Mouse (Mus musculus) forebrain, postnatal 0 days (tissue): ENCODE measurements at regions not wholly inside any gene's neighbourhood (a gene's known extent, or its start where the extent isn't known, plus 50 kb on each side); places are given as distances from the start of the nearest gene placed in this dataset.

Experiments
- ATAC-seq: fragments of 200-750 bp; cut with Nextera tagmentation; 2 replicates; pipeline ENCODE4 v1.8.0; 2017; ENCODE audit warnings: mild to moderate bottlenecking, moderate library complexity
- DNase-seq: peaks from one replicate; pipeline ENCODE4 v3.0.0-alpha.2; 2015
- H3K27ac ChIP-seq: fragments of 300-500 bp; sonication (generic); 2 replicates; pipeline ENCODE4 v1.5.1; 2014; ENCODE audit warnings: low read depth, mild to moderate bottlenecking, antibody characterized with exemption, low read length, moderate library complexity, mixed read lengths
- H3K27me3 ChIP-seq: fragments of 300-500 bp; sonication (generic); 2 replicates; pipeline ENCODE4 v1.6.1; 2014; ENCODE audit warnings: mild to moderate bottlenecking, low read length, mixed read lengths; ENCODE audit not compliant: insufficient read depth
- H3K36me3 ChIP-seq: fragments of 300-500 bp; sonication (generic); 2 replicates; pipeline ENCODE4 v1.6.1; 2014; ENCODE audit warnings: mild to moderate bottlenecking, moderate library complexity; ENCODE audit not compliant: insufficient read depth
- H3K4me1 ChIP-seq: fragments of 300-500 bp; sonication (generic); 2 replicates; pipeline ENCODE4 v1.6.1; 2014; ENCODE audit warnings: antibody characterized with exemption; ENCODE audit not compliant: insufficient read depth
- H3K4me2 ChIP-seq: fragments of 300-500 bp; sonication (generic); 2 replicates; pipeline ENCODE4 v1.6.1; 2014; ENCODE audit warnings: low read depth, mild to moderate bottlenecking, moderate library complexity
- H3K4me3 ChIP-seq: fragments of 300-500 bp; sonication (generic); 2 replicates; pipeline ENCODE4 v1.5.1; 2014; ENCODE audit warnings: low read depth, low read length, mixed read lengths
- H3K9ac ChIP-seq: fragments of 300-500 bp; sonication (generic); 2 replicates; pipeline ENCODE4 v1.6.1; 2014; ENCODE audit warnings: mild to moderate bottlenecking
- H3K9me3 ChIP-seq: fragments of 300-500 bp; sonication (generic); 2 replicates; pipeline ENCODE4 v1.6.1; 2016; ENCODE audit warnings: low read length
- CTCF ChIP-seq: sonication (generic); IDR thresholded peaks from 2 replicates; pipeline ENCODE4 v1.5.1; 2016; ENCODE audit warnings: antibody characterized with exemption, control low read depth, low read depth
- WGBS: fragments of 180-500 bp; shearing (Covaris S2); extraction: QIAGEN DNeasy Blood & Tissue Kit; methylation state at CpG from one replicate; pipeline ENCODE4 v1.1.7; 2014; 5-methylcytosine and 5-hydroxymethylcytosine counted together

DNA sequence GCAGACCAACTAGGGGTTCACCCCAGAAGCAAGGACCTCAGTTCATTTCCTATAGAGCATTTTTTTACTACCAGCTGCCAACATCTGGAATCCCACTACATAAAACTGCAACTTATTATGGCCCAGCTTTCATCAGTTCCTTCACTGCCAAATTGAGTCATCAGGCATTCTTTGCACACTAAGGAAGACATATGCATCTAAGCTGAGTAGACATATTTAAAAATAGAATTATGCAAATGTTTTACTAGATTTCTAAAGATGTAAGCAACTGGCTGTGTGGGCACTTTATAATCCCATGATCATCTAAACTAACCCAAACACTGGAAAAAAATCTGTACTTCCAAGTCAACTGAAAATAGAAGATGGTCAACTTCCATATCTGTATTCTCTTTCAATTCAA, 415.9 kb upstream of the Rarb start:
- DNase-seq (no peak), ATAC-seq (peak; percentile 56)
- no peak for TF ChIP-seq CTCF

DNA sequence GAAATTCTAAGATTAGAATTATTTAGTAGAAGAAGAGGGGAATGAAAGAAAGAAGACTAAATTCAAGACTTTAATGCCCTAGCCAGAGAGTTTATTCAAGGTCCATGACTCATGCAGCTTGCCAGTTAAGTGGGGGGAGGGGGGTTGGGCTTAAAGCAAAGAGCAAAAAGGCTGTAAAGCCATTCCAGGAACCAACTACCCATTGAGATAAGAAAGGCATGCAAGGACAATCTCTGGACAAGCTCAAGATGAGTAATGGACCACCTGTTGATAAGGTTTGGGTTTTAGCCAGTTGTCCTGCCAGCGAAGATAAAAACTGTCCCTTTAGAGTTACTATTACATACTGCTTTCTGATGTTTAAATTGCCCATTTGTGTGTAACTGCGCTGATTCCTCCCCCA, 392.5 kb upstream of the Rarb start:
- no peak for DNase-seq
- Histone ChIP-seq H3K9ac (no peak overlapping the region), H3K27me3 (no peaks in the 10 kb centered on the region), H3K36me3 (no peaks in the 10 kb centered on the region), H3K9me3 (no peaks in the 10 kb centered on the region), H3K4me2 (no peak overlapping the region), H3K27ac (no peak overlapping the region), H3K4me3 (no peak overlapping the region), H3K4me1 (no peaks in the 10 kb centered on the region)
- 95% methylated on average over 2 of the region's 2 CpGs for WGBS
- TF ChIP-seq CTCF: no peak
- ATAC-seq: no peak

More for the DNA sequence above, 415.9 kb upstream of the Rarb start:
- H3K27ac ChIP-seq: no peak overlapping the region
- H3K4me3 ChIP-seq: no peak overlapping the region
- H3K27me3 ChIP-seq: no peaks in the 10 kb centered on the region
- H3K4me2 ChIP-seq: no peak overlapping the region
- H3K4me1 ChIP-seq: no peaks in the 10 kb centered on the region
- no peaks in the 10 kb centered on the region for H3K9me3 ChIP-seq
- no peaks in the 10 kb centered on the region for H3K36me3 ChIP-seq
- H3K9ac ChIP-seq: no peak overlapping the region

DNA sequence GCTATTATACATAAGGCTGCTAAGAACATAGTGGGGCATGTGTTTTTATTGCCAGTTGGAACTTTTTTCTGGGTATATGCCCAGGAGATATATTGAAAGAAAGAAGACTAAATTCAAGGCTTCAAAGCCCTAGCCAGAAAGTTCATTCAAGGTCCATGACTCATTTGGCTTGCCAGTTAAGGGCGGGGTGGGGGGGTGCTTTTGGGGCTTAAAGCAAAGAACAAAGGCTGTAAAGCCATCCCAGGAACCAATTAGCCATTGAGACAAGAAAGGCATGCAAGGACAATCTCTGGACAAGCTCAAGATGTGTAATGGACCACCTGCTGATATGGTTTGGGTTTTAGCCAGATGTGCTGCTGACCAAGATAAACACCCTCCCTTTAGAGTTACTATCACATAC, 386.7 kb upstream of the Rarb start:
- H3K4me3 ChIP-seq: no peak overlapping the region
- no peak for DNase-seq
- 61% methylated on average over 1 of the region's 1 CpGs for WGBS
- H3K4me2 ChIP-seq: no peak overlapping the region
- H3K27me3 ChIP-seq: no peaks in the 10 kb centered on the region
- ATAC-seq: no peak
- H3K4me1 ChIP-seq: no peaks in the 10 kb centered on the region
- no peaks in the 10 kb centered on the region for H3K36me3 ChIP-seq
- no peak overlapping the region for H3K27ac ChIP-seq
- TF ChIP-seq CTCF: no peak
- no peak overlapping the region for H3K9ac ChIP-seq
- no peaks in the 10 kb centered on the region for H3K9me3 ChIP-seq

DNA sequence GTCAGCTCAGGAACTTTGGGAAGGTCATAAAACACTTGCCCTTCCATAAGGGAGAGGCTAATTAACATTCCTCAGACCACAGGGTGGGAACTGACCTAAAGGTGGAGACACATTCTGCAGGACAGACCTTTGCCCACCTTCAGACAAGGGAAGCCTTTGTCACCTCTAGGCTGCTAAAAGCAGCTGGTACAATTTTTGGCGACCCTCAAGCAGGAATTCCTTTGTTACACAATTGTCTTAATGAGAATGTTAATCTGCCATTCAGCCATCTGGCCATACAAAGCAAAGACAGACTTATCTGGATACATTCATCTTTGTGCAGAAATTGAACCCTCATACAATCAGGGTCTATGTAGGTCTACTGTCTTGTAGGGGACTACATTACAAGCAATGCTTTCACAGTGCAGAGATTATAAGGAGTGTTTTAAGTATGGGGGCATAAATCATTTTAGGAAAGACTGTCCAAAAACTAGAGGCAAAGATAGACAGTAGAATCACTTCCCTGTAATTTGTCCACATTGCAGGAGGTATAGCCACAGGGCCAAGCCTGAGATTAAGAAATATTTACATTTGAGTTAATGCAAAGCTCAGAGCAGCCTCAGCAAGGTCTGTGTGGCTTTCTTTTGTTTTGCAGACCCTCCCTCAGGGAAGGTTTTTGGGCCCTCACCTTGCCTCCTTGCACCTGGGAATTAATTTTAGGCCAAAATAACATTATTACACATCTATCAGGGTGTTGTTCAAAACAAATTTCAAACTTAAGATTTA, 384.5 kb upstream of the Rarb start:
- Histone ChIP-seq H3K4me1 (no peaks in the 10 kb centered on the region), H3K4me2 (no peak overlapping the region), H3K36me3 (no peaks in the 10 kb centered on the region), H3K27ac (no peak overlapping the region), H3K9me3 (no peaks in the 10 kb centered on the region), H3K4me3 (no peak overlapping the region), H3K27me3 (no peaks in the 10 kb centered on the region), H3K9ac (no peak overlapping the region)
- WGBS: 22% methylated on average over 1 of the region's 1 CpGs
- DNase-seq (no peak), ATAC-seq (no peak)
- no peak for TF ChIP-seq CTCF

DNA sequence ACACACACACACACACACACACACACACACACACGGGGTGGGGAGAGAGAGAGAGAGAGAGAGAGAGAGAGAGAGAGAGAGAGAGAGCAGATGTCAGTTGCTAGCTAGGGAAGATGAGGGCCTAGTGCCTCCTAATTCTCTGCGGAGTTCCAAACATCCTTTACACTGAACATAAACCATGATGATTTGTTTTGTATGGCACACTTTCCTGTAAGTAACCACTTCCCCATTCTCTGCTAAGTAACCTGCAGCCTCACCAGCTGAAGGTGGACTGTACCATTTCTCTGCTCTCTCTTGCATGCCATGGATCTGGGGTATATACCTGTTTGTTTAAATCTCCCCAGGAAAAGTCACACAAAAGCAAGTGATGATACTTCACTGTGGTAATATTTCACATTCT, 374.0 kb upstream of the Rarb start:
- no peak for ATAC-seq

DNA sequence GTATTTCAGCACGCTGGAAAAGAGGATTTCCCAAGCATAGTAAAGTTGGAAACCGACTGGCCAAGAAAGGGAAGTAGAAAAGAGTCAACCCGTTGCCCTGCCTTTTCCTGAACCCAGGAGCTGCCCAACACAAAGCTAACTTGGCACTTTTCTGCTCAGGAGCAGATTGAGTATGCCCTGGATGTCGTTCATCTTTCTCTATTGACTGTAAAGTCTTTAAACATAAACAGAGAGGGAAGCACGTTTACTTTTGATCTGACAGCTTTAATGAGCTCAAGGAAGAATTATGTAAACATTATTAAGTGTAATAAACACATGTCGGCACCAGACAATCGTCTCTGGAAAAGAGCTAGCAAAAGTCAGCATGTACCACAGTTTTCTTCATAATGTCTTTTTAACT, 354.3 kb upstream of the Rarb start:
- Histone ChIP-seq H3K9me3 (no peaks in the 10 kb centered on the region), H3K27me3 (peaks cover 6% of the 10 kb centered on the region; the same call in 1 of the 2 replicates), H3K9ac (no peak overlapping the region), H3K4me3 (peak overlapping the region; percentile 46; the same call in 1 of the 2 replicates), H3K36me3 (no peaks in the 10 kb centered on the region), H3K27ac (no peak overlapping the region), H3K4me1 (no peaks in the 10 kb centered on the region), H3K4me2 (peak overlapping the region; percentile 71)
- ATAC-seq (no peak), DNase-seq (no peak)
- 27% methylated on average over 7 of the region's 7 CpGs for WGBS
- TF ChIP-seq CTCF: no peak

More for the DNA sequence above, 374.0 kb upstream of the Rarb start:
- 86% methylated on average over 2 of the region's 2 CpGs for WGBS
- H3K27ac ChIP-seq: no peak overlapping the region
- H3K4me2 ChIP-seq: no peak overlapping the region
- no peak overlapping the region for H3K9ac ChIP-seq
- DNase-seq: no peak
- no peaks in the 10 kb centered on the region for H3K9me3 ChIP-seq
- H3K4me3 ChIP-seq: no peak overlapping the region
- no peak for TF ChIP-seq CTCF
- H3K36me3 ChIP-seq: no peaks in the 10 kb centered on the region
- H3K27me3 ChIP-seq: no peaks in the 10 kb centered on the region
- no peaks in the 10 kb centered on the region for H3K4me1 ChIP-seq

DNA sequence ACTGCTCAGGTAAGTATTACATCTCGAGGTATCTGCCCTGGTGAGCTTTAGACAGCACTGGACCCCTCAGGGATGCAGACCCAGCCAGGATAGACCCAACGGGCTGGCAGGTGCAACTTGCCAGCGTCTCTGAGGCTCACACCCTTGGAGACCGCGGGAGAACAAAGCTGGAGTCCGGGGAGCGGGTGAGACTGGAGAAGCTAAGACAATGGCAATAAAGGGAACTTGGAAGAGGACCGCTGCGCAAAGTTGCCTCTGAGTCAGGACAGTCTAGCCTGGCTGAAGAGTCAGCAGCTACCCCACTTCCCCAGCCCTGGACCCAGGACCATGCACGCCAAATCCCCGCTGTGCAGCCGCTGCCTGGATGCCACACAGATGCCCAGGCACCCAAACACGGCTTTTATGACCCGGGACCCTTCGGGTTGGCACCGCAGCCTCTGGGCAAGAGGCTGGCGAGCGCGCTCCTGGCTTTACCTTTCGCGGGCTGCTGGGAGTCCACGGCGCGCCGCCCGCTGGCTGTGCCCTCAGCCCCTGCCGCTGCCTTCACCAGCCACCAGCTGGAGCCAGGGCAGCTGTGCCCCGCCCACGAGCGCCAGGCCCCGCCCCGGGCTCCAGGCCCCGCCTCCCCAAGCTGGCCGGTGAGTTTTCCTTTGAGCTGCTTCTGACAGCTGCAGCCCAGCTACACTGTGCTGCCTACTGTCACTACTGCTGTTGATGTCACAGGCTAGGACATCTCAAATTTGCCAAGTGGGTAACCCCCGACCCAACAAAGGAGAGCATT, 353.6 kb upstream of the Rarb start:
- peak; percentile 60 for DNase-seq
- ATAC-seq: peak; percentile 88
- H3K4me2 ChIP-seq: peak overlapping the region; percentile 71
- H3K9me3 ChIP-seq: no peaks in the 10 kb centered on the region
- no peak for TF ChIP-seq CTCF
- H3K36me3 ChIP-seq: no peaks in the 10 kb centered on the region
- H3K27ac ChIP-seq: peak overlapping the region; percentile 59
- H3K4me1 ChIP-seq: no peaks in the 10 kb centered on the region
- peak overlapping the region; percentile 54 for H3K9ac ChIP-seq
- 4% methylated on average over 26 of the region's 35 CpGs for WGBS
- peak overlapping the region; percentile 46 for H3K4me3 ChIP-seq
- H3K27me3 ChIP-seq: peaks cover 6% of the 10 kb centered on the region; the same call in 1 of the 2 replicates
